Mouse (Mus musculus): ENCODE measurements around the gene Afap1l2. TPM values are rescaled to one million over a fixed set of nuclear protein-coding genes. Genes with fewer than 3 reads are reported as not detected.

The Afap1l2 gene
- polyA plus RNA-seq, 1 experiment: 7.6 TPM

DNA sequence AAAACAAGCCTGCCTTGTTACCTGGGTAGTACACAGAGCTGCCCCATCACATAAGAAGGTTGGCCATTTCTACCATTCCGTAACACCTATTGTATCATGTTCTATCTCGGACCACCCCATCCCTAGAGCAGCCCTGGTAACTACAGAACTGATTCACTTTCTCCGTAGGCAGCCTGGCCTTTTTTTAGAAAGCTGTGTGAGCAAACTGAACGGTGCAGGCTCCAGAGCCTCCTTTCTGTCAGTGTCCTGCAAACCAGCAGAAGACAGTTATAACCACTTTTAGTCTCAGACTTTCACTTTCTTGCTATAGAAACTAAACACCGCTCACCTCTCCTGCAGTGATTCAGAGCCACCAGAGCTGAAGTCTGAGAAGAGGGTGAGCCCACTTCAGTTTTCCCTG lies 7.4 kb downstream of the Afap1l2 start:
- WGBS: 83% methylated on average over 5 of the region's 5 CpGs
- no peaks in the 10 kb centered on the region for H3K4me1 ChIP-seq (ENCODE audit: control insufficient read depth, insufficient read depth, insufficient read length)
- no peak for TF ChIP-seq CTCF (IDR thresholded peaks at IDR 0.05; ENCODE audit: extremely low read depth, insufficient read depth, insufficient read length, insufficient replicate concordance)
- no peak overlapping the region for H3K4me3 ChIP-seq (ENCODE audit: extremely low read depth, insufficient read depth, insufficient read length)
- H3K36me3 ChIP-seq (ENCODE audit: control insufficient read depth, insufficient read depth, low read length): no peaks in the 10 kb centered on the region
- DNase-seq (ENCODE audit: low read depth in 1 of 2, low spot score in 2 of 2): no peak
- H3K27ac ChIP-seq (ENCODE audit: insufficient read depth, low read length): no peak overlapping the region
- H3K27me3 ChIP-seq (ENCODE audit: control insufficient read depth, insufficient read depth, low read length): no peaks in the 10 kb centered on the region

DNA sequence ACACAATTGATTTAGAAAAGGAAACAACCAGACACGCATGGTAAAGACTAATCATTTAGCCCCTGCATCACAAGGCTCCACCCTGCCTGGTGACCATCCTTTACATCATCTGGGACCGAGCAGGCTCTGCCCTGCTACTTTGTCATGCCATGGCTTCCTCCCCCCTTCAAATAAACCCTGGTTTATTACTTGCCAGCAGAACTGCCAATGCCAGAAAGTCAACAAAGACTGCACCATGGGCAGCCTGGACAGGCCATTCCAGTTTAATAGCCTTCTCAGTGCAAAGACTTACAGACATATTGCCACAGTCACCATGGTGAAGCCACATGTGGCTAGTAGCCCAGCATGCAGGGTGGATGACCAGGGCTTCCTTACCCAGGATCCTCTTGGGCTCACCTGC lies 8.2 kb downstream of the Afap1l2 start:
- no peak overlapping the region for H3K4me3 ChIP-seq (ENCODE audit: extremely low read depth, insufficient read depth, insufficient read length)
- no peaks in the 10 kb centered on the region for H3K4me1 ChIP-seq (ENCODE audit: control insufficient read depth, insufficient read depth, insufficient read length)
- DNase-seq (ENCODE audit: low read depth in 1 of 2, low spot score in 2 of 2): no peak
- H3K36me3 ChIP-seq (ENCODE audit: control insufficient read depth, insufficient read depth, low read length): no peaks in the 10 kb centered on the region
- no peaks in the 10 kb centered on the region for H3K27me3 ChIP-seq (ENCODE audit: control insufficient read depth, insufficient read depth, low read length)
- no peak overlapping the region for H3K27ac ChIP-seq (ENCODE audit: insufficient read depth, low read length)
- WGBS: 83% methylated on average over 2 of the region's 2 CpGs
- TF ChIP-seq CTCF (IDR thresholded peaks at IDR 0.05; ENCODE audit: extremely low read depth, insufficient read depth, insufficient read length, insufficient replicate concordance) (no peak), POLR2A (IDR thresholded peaks at IDR 0.05; ENCODE audit: low read depth, low read length) (no peak)

- H3K36me3 ChIP-seq (ENCODE audit: control insufficient read depth, insufficient read depth, low read length): no peaks in the 10 kb centered on the region
- DNase-seq (ENCODE audit: low read depth in 1 of 2, low spot score in 2 of 2): no peak
- WGBS: 50% methylated on average over 2 of the region's 2 CpGs
- no peak overlapping the region for H3K4me3 ChIP-seq (ENCODE audit: extremely low read depth, insufficient read depth, insufficient read length)
- no peaks in the 10 kb centered on the region for H3K4me1 ChIP-seq (ENCODE audit: control insufficient read depth, insufficient read depth, insufficient read length)
- no peak overlapping the region for H3K27ac ChIP-seq (ENCODE audit: insufficient read depth, low read length)
- TF ChIP-seq POLR2A (IDR thresholded peaks at IDR 0.05; ENCODE audit: low read depth, low read length) (no peak), CTCF (IDR thresholded peaks at IDR 0.05; ENCODE audit: extremely low read depth, insufficient read depth, insufficient read length, insufficient replicate concordance) (no peak)
- H3K27me3 ChIP-seq (ENCODE audit: control insufficient read depth, insufficient read depth, low read length): no peaks in the 10 kb centered on the region
These were observed 9.1 kb downstream of the Afap1l2 start for GRCm38 (mm10) chr19:56998910-56999309.

DNA sequence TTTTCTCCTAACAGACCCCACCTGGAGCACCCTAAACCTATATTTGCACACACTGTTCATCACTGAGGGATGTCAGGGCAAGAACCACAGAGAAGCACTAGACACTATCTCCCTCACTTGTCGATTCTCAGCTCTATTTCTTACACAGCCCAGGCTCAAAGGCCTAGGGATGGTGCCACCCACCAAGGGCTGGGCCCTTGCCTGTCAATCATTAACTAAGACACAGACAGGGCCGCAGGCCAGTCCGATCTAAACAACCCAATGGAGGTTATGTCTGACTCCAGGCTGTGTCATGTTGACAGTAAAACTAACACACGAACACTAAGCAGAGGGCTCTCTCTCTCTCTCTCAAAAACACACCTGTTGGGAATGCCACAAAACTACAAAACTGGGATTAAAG lies 9.7 kb downstream of the Afap1l2 start:
- TF ChIP-seq POLR2A (IDR thresholded peaks at IDR 0.05; ENCODE audit: low read depth, low read length): no peak
- no peak for TF ChIP-seq CTCF (IDR thresholded peaks at IDR 0.05; ENCODE audit: extremely low read depth, insufficient read depth, insufficient read length, insufficient replicate concordance)
- H3K4me3 ChIP-seq (ENCODE audit: extremely low read depth, insufficient read depth, insufficient read length): no peak overlapping the region
- no peak overlapping the region for H3K27ac ChIP-seq (ENCODE audit: insufficient read depth, low read length)
- no peaks in the 10 kb centered on the region for H3K4me1 ChIP-seq (ENCODE audit: control insufficient read depth, insufficient read depth, insufficient read length)
- no peaks in the 10 kb centered on the region for H3K27me3 ChIP-seq (ENCODE audit: control insufficient read depth, insufficient read depth, low read length)
- H3K36me3 ChIP-seq (ENCODE audit: control insufficient read depth, insufficient read depth, low read length): no peaks in the 10 kb centered on the region
- 87% methylated on average over 4 of the region's 4 CpGs for WGBS
- no peak for DNase-seq (ENCODE audit: low read depth in 1 of 2, low spot score in 2 of 2)

DNA sequence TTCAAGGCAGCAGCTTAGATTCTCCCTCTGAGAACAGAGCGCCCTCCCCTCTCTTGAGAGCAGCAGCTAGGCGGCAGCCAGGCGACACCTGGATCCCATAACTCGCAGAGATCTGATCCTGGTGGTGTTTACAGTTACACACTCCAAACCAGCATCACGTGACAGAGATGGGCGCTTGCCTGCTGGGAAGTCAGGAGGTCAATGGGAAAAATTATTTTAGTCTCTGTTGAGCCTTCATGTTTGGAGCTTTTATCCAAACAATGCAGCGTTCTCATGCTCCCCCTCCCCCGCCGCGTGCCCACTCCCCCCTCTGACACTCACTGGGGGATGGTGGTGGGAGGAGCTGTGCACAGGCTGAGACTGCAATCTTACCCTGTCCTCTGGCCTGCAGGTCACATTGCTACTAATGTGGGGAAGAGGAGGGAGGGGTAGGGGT lies 10.8 kb downstream of the Afap1l2 start:
- TF ChIP-seq CTCF (IDR thresholded peaks at IDR 0.05; ENCODE audit: extremely low read depth, insufficient read depth, insufficient read length, insufficient replicate concordance) (no peak), POLR2A (IDR thresholded peaks at IDR 0.05; ENCODE audit: low read depth, low read length) (no peak)
- Histone ChIP-seq H3K4me1 (ENCODE audit: control insufficient read depth, insufficient read depth, insufficient read length) (no peaks in the 10 kb centered on the region), H3K4me3 (ENCODE audit: extremely low read depth, insufficient read depth, insufficient read length) (no peak overlapping the region), H3K27me3 (ENCODE audit: control insufficient read depth, insufficient read depth, low read length) (no peaks in the 10 kb centered on the region), H3K27ac (ENCODE audit: insufficient read depth, low read length) (no peak overlapping the region), H3K36me3 (ENCODE audit: control insufficient read depth, insufficient read depth, low read length) (no peaks in the 10 kb centered on the region)
- no peak for DNase-seq (ENCODE audit: low read depth in 1 of 2, low spot score in 2 of 2)
- 33% methylated on average over 10 of the region's 10 CpGs for whole genome bisulfite sequencing

- H3K27ac ChIP-seq (ENCODE audit: insufficient read depth, low read length): no peak overlapping the region
- TF ChIP-seq CTCF (IDR thresholded peaks at IDR 0.05; ENCODE audit: extremely low read depth, insufficient read depth, insufficient read length, insufficient replicate concordance) (no peak), POLR2A (IDR thresholded peaks at IDR 0.05; ENCODE audit: low read depth, low read length) (no peak)
- no peak for DNase-seq (ENCODE audit: low read depth in 1 of 2, low spot score in 2 of 2)
- H3K36me3 ChIP-seq (ENCODE audit: control insufficient read depth, insufficient read depth, low read length): no peaks in the 10 kb centered on the region
- H3K27me3 ChIP-seq (ENCODE audit: control insufficient read depth, insufficient read depth, low read length): no peaks in the 10 kb centered on the region
- WGBS: 78% methylated on average over 4 of the region's 4 CpGs
- H3K4me1 ChIP-seq (ENCODE audit: control insufficient read depth, insufficient read depth, insufficient read length): no peaks in the 10 kb centered on the region
- H3K4me3 ChIP-seq (ENCODE audit: extremely low read depth, insufficient read depth, insufficient read length): no peak overlapping the region
These were observed 12.6 kb downstream of the Afap1l2 start for GRCm38 (mm10) chr19:56995441-56995840.

DNA sequence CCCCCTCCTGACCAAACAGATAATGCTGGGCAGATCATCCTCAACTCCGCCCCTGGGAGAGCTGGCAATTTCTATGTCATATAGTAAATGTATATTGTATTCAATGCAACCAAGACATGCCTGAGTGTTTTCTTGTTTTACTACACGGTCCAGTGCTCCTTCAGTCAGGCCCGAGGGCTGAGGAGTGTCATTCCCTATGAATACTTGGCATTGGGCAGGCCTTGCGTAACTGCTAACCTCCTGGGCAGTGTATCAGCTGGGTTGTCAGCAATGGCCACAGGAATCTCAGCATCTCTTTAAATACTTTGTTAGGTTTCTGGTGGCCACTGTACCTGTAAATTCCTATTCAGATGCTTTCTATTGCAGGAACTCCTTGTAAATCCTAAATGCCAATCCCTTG lies 13.4 kb downstream of the Afap1l2 start:
- no peak overlapping the region for H3K27ac ChIP-seq (ENCODE audit: insufficient read depth, low read length)
- 81% methylated on average over 4 of the region's 4 CpGs for WGBS
- no peaks in the 10 kb centered on the region for H3K4me1 ChIP-seq (ENCODE audit: control insufficient read depth, insufficient read depth, insufficient read length)
- H3K27me3 ChIP-seq (ENCODE audit: control insufficient read depth, insufficient read depth, low read length): no peaks in the 10 kb centered on the region
- DNase-seq (ENCODE audit: low read depth in 1 of 2, low spot score in 2 of 2): no peak
- H3K4me3 ChIP-seq (ENCODE audit: extremely low read depth, insufficient read depth, insufficient read length): no peak overlapping the region
- no peaks in the 10 kb centered on the region for H3K36me3 ChIP-seq (ENCODE audit: control insufficient read depth, insufficient read depth, low read length)
- TF ChIP-seq POLR2A (IDR thresholded peaks at IDR 0.05; ENCODE audit: low read depth, low read length) (no peak), CTCF (IDR thresholded peaks at IDR 0.05; ENCODE audit: extremely low read depth, insufficient read depth, insufficient read length, insufficient replicate concordance) (no peak)
